Mouse (Mus musculus) kidney, postnatal 25 days (tissue): ENCODE measurements around the gene Plcb4.

Experiments used
- DNase-seq, 2 experiments: peaks; one replicate each; pipeline ENCODE4 v3.0.0; 2021; ENCODE audit warnings: mixed read lengths in 2 of 2

The Plcb4 gene

DNA sequence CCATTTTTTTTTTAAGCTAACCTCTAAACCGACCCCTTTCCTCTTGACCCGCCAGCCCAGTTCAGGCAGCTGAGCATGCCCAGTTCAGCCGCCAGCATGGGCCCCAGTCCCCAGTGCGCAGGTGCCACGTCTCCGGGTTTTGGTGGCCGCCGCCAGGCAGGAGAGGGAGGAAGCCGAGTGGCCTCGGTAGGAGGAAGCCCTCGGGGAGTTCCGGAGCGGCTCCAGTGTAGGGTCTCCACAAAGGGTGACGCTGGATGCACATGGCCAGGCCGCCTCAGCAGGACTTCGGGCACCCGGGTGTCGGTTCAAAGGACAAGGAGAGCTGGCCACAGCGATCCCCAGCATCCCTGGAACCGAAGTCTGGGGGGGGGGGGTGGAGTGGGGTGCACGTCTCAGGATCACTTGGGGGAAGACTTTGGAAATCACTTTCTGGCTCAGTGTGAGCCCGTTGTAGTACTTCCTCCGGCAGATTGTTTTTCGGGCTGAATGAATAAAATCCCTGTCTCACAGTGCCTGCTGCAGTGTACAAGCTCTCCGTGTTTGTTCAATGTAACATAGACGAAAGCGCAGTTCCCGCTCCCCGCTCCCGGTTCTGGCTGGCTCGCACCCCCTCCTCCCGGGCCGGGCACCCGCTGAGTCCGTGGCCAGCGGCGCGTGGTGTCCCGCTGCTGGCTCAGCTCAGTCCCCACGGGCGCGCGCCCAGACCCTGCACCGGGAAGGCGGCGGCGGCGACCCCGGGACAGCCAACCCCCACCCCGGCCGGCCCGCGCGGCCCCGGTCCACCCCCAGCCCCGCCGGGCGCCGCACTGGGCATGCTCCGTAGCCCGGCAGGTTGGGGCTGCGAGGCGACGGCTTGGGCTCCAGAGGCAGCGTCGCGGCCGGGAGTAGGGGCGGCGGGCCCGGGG is at the start of gene Plcb4:
Gene Plcb4 (plus strand): TSS at position 526 of the 905 bp plus-strand sequence.
- peak; percentile 85 to 94 for DNase-seq

DNA sequence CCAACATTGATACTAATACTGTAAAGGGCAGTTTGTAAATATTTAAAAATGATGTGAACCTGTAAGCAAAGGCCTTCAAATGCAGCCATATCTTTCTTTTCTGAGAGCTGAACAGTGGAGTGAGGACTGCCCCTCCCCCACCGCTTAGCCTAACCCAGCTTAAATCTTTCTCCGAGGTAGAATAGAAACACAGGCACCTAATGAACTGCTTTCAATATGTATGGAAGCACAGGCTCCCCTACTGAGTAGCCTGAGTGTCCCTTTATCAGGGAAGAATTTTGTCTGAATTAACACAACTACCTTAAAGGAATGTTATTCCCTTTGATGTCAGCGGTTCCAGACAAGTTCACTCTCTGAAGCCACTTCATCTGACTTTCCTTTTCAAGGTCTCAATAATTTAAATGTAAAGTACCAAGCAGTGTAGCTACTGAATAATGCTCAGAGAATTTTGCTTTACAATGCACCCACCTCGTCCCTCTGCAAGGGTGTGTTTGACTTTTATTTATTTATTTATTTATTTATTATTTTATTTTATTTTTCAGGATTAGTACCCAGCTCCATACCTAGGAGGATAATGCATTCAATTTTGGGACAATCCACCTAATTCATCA is 44.1 kb upstream of the Plcb4 start:
- DNase-seq, result no peak

DNA sequence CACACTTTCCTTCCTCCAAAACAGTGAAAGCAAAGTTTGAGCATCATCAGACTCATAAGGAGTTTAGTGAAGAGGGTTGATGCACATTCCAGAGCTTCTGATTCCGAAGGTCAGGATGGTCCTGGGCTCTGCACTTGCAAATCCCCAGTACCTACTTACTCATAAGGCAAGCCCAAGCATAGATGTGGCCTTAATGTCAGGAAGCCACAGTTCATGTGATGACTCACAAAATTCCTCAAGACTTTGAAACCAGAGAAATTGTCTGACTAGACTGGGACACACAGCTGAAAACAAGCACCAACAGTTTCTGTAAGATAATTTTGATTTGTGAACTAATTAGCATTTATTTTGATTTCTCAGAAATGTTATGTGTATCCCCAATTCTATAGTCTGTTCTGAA is 42.7 kb upstream of the Plcb4 start:
- no peak for DNase-seq

DNA sequence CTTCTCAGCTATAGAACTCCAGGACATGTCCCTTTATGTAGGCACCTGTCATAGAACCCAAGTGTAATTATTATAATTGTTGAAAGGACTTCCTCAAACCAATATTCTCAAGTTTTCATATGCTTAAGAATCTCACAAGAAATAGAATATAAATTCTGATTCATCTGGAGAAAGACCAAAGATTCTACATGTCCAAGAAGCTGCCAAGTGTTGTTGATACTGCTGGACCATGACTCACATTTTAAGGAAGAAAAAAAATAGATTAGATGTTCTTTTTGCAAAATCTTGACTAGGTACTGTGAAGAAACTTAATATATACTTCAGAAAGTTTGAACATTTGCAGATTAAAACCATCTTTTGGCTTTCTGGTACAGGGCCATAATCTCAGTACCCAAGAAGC is 40.3 kb upstream of the Plcb4 start:
- DNase-seq, result no peak

DNA sequence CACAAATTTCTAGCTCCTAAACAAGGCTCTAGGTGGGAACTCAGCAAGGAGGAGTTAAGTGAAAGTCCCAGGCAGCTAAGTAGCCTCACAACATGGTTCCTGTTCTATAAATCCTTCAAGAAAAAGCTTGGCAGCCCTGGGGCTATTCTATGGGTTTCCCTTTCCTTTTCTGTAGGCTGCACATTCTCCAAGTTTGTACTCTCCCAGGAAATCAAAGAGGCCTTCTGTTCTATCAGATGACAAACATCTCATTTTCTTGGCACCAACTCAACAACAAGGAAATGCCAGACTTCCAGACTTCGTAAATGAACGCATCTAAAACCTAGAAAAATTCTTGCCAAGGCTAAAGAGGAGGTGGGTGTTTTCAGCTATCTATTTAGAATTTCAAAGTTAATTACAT is 38.9 kb upstream of the Plcb4 start:
- DNase-seq, result no peak

DNA sequence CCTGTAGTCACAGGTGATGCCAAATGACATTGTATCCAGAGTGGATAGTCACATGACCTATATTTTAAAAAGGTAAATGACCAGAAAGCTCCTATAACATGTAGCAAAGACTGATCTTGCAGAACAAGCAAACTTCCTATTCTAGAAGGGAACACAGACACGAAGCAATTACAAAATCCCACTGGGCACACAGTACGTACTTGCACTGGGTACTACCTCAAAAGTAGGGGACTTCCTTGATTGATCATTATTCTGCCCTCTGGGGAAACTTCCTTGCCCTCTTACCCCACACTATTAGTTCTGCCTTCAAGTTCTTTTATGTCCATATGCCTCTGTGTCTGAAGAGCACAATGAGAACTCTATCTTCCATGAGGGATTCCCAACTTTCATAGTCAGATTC is 31.0 kb upstream of the Plcb4 start:
- DNase-seq, result no peak

DNA sequence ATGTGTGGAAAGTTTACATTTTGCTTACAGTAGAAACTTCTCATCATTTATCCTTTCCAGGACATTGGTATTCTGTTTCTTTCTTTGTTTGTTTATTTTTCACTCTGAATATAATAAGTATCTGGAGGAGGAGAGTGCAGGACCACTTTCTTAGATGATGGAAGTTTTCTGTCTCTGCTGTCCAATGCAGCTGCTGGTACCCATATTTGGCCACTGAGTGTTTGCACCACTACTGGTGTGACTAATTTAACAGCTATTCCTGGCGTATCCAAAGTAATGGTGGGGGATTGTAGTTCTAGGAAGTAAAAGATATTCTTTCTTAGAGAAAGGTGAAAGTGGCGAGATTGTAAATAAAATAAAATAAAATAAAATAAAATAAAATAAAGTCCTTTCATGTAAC is 21.6 kb upstream of the Plcb4 start:
- DNase-seq, result no peak

DNA sequence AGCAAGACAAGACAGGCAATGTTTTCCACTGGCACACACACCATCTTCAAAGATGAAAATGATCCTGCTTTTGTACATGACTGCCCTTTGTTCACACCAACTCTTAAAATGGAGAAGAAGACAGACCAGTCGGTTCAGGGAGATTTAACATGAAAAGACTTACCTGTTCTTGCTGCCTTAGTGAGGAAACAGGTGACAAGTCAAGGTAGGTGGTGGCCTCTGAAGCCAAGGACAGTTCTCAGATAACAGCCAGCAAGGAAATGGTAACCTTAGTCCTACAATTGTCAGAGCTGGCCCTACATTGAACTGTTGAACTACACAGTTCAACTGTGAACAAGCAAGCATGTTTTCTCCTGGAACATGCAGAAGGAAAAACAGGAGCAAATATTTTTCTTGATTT is 17.8 kb upstream of the Plcb4 start:
- no peak for DNase-seq

DNA sequence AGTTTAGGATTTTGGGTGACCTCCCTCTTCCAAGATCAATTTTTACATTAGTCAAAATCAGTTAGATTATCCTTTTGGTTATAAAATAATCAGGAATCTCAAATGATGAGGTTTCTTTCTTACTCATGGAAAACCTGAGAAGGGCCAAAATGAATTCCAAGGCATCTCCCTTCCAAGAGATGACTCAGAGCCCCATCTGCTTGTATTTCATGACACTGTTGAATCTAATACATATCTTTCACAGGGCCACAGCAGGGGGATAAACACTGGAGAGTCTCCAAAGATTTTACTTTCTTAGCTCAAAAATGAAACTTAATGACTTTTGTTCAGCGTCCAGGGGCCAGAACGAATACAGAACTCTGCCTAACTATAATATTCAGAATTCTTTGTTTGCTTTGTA is 17.2 kb upstream of the Plcb4 start:
- no peak for DNase-seq

DNA sequence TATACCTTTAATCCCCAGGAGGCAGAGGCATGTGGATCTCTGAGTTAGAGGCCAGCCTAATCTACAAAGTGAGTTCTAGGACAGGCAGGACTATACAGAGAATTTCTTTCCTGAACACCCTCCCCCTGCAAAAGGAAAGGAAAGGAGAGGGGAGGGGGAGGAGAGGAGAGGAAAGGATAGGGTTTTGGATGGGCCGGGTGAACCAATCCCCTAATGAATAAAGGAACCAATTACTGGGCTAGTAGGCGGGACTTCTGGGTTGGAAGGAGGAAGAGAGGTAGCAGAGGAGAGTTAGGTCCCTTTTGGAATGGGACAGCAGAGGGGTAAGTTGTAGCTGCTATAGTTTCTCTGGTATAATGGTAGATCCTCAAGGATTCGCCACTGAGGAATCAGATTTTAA is 12.6 kb upstream of the Plcb4 start:
- DNase-seq, result no peak

DNA sequence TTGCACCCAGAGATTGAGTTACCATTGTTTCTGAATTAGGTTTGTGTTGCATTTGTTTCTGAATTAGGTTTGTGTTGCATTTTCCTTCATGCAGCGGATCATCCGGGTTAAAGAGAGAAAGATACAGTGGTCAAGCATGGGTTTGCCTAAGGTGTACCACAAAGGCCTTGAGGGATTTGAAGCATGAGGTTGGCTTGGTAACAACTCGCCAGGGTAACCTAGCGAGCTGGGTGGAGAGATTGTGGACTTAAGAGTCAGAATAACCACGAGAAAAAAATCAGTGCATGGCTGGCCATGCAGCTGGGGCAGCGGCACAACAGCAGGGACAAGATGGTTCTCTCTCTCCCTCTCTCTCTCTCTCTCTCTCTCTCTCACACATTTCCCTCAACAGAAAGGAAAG is 12.2 kb upstream of the Plcb4 start:
- DNase-seq, result no peak

DNA sequence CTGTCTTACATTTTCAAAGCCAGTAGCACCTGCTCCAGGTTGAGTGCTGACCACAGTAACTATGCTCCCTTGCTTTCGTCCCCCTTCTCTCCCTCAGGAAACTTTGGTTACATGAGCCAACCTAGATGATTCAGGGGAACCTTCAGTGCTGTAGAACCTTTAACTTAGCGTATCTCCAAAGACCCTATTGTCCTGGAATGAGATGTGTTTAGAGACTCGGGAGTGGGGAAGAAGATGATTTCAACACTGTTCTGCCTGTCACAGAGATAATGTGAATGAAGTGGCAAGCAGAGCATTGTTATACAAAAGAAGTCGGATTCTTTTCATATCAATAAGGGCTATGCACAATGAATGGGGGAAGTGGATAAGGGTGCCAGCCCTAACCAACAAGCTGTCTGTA is 10.8 kb upstream of the Plcb4 start:
- DNase-seq, result no peak

DNA sequence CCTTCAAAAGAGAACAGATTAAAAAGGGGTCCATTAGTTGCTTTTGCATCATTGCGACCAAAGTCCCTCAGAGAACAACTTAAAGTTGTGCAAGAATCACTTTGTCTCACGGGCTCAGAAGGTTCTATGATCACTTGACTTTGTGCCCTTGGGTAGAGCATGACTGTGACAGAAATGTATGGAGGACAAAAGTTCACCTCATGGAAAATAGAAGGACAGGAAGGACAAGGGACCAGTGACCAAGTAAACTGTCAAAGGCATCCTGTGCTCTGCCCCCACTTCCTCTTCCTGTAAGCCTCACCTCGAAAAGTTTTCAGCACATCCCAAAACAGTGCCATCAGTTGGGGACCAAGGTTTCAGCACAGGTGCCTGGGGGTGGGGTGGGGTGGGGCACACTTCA is 7.9 kb upstream of the Plcb4 start:
- no peak for DNase-seq

DNA sequence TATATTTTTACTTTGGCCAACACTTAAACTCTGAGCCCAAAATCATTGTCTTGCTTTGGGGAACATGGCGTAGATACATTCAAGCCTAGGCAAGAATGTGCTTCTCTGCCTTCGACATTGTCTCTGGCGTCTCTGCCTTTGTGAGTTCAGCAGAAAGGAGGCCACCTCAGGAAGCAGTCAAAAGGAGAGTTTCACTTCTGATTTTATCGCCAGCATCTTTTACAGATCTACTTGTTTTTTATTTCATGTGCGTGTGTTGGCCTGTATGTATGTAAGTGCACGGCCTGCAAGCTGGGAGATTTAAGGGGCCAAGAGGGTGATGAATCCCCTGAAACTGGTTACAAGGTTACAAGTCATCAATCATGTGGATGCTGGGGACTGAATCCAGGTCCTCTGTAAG is 6.8 kb upstream of the Plcb4 start:
- DNase-seq, result no peak

DNA sequence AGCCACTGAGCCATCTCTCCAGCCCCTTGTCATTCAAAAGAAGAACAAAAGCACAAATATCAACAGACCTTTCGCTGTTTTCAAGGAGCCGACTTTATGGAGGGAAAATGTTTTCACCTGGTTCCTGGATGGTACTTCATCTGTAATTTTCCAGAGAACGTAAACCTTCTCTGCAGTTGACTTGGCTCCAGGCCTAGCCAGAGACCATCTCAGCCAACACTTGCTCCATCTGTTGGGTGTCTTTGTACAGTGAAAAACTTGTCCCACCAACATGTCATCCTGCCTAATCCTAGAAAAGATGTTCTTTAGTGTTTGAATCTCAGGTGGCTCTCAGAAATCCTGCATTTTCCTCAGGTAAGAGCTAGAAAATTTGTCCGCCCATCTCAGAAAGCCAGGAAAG is 6.4 kb upstream of the Plcb4 start:
- no peak for DNase-seq

DNA sequence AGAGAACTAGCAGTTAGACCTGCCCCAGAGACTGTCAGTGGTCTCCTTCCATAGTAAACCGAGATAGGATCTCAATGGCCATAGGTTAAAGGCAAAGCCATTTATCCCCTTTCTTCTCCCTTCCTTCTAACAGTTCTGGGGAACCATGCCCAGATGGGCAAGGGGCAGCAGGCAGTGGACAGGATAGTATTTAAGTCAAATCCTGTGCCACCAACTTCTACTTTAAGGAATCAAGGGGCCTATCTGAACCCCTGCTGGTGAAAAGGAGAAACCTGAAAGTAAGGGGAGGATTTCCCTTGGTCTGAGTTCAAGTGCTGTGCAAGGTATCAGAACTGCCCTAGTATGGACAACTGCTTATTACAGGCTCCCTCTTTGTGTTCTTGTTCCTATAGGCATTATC is 2.9 kb upstream of the Plcb4 start:
- no peak for DNase-seq

DNA sequence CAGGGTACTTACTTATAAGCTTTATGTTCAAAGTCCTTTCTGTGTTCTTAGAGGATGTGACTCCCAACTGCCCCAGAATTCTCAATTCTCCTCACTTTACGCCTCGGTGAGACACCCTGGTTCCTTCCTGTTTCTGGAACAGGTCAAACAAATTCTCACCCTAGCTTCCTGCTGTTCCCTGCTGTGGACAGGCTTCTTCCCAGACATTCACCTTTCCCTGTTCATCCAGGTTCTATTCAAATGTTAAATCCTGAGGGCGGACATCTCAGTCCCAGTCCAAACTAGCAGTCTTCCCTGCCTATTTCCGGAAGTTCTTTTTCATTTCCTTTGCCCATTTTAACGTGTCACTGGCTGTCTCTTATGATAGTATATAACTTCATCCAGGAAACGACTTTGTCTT is 2.2 kb upstream of the Plcb4 start:
- DNase-seq, result no peak

DNA sequence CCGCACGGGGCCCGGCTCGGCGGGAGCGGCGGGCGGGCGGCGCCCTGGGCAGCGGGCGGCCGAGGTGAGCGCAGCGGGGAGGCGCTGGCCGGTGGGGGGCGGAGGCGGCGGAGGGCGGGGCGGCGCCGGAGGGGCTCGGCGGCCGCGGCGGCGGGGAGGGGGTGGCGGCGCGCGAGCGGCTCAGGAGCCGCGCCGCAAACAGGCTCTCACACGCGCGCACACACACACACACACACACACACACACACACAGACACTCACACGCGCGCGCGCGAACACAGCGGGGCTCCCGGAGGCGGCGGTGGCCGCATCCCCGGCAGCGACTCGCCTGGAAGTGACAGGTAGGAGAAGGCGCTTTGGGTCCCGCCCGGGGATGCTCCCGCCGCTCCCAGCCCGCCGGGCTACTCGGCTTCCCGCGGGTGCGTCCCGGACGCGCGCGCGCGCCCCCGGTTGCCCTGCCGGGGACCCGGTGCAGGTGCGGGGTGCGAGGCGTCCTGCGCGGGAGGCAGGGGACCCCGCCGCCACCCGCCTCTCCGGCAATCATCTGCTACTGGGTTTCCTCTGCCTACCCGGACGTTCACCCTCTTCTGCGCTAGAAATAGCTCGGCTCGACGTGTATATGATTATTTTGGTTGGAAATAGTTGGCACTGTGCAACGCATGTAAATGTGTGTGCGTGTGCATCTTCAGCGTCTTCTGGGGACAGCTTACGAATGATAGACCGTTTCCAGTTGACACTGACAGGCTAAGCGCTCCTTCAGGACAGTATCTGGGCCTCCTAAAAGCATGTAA is 775 bp downstream of the Plcb4 start:
- DNase-seq, result peak in 1 of 2 experiments; percentile 42

DNA sequence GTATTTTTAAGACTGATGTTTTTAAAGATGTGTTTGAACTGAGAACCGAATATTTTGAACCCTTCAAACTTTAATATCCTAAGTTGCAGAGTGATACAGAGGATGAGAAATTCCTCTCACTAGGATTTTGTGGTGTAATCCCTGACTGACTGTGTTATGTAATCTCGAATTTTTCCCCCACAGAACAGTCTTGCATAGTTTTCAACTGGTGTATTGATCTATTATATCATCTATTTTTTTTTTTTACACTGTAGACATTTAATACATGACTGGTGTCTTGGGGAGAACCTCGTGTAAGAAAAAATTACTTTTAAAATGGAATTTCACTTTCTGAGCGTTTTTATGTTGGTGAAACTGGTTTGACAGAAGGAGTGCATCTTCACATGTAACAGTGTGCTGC is 2.0 kb downstream of the Plcb4 start:
- no peak for DNase-seq

DNA sequence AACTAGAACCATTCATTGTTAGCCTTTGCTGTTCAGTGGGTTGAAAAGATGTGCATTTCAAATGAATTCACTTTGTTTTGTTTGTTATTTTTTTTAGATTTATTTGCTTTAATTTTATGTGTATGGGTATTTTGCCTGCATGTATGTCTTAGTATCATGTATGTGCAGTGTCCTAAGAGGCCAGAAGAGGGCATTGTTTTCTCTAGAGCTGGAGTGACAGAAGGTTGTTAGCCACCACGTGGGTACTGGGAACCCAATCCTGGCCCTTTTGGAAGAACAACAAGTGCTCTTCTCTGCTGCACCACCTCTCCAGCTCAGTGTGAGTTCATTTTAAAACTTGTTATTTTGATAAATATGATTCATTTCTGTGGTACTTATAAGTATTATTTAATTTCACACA is 5.0 kb downstream of the Plcb4 start:
- no peak for DNase-seq

DNA sequence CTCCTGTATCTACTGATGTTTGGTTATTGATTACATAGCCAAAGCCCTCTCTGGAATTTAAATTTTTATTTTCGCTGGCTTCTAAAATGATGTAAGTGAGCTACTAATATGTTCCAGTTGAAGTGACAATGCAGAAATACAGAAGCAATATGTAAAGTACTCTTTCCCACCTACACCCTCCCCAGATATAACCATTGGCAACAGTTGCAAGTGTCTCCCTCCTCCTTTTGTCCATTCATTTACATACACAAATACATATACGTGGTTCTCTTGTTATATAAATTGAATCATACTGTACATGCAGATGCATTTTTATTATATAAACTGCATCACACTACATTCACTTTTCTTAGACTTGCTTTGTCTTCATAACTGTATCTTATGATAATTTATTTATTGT is 8.7 kb downstream of the Plcb4 start:
- DNase-seq, result no peak

DNA sequence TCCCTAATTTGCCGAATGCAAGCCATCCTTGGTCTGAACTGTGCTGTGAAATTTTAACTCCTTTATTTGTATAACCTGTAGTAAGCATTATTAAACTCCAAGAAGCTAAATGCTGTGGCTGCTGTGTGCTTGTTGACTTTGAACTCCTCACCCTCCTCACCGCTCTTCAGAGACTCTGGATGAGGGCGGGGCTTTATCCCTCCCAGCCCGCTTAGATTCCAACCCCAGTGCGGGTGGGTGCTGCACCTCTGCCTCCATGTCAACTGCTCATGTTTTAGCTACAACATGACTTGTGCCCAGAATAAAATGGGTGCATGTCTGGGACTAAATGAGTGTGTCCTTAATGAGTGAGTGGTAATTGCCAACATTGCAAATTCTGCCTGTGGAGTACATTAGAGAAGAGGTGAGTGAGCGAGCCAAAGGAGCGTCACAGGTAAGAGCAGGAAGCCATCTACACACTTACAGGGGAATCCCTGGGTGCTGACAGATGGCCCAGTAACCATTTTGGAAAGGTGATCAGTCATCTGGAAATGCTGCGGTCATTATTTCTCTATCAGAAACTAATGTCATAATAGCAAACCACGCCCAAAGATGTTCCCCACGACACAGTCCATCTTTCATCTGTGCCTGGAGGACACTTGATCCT is 13.8 kb downstream of the Plcb4 start:
- peak; percentile 30 to 53 for DNase-seq

DNA sequence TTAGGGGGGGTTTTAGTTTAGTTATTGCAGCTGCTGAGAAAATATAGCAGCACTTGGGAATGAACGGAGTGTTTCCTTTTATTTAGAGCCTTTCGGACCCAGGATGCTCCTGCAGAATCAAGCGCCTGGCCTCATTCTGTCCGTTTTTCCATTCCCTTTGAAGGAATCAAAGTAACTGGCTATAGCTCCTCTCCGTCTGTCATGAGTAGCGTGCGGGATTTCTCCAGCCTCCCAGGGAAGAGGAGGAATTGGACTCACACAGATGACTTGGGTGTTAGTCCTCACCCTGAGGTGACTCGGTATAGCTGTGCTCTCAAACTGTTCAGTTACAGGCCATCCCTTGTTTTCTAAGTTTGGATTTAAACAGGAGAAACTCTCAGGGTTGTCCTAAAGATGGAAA is 14.8 kb downstream of the Plcb4 start:
- no peak for DNase-seq
